Mouse (Mus musculus) heart, embryonic 12.5 days (tissue): ENCODE measurements at regions not wholly inside any gene's neighbourhood (a gene's known extent, or its start where the extent isn't known, plus 50 kb on each side); places are given as distances from the start of the nearest gene placed in this dataset.

Source experiments
- ATAC-seq: fragments of 200-750 bp; cut with Nextera tagmentation; 2 replicates; pipeline ENCODE4 v1.8.0; 2017; ENCODE audit warnings: moderate TSS enrichment, moderate library complexity; ENCODE audit not compliant: insufficient number of reproducible peaks, low FRiP score
- H3K27ac ChIP-seq: fragments of 300-500 bp; sonication (generic); 2 replicates; pipeline ENCODE4 v1.5.1; 2016; ENCODE audit warnings: mild to moderate bottlenecking, moderate library complexity; ENCODE audit not compliant: poor library complexity, severe bottlenecking
- H3K27me3 ChIP-seq: fragments of 300-500 bp; sonication (generic); replicated peaks from 2 replicates; pipeline ENCODE4 v1.6.1; 2016; ENCODE audit warnings: mild to moderate bottlenecking, moderate library complexity
- H3K36me3 ChIP-seq: fragments of 300-500 bp; sonication (generic); 2 replicates; pipeline ENCODE4 v1.6.1; 2016; ENCODE audit warnings: mild to moderate bottlenecking, moderate library complexity
- H3K4me1 ChIP-seq: fragments of 300-500 bp; sonication (generic); replicated peaks from 2 replicates; pipeline ENCODE4 v1.6.1; 2016; ENCODE audit warnings: mild to moderate bottlenecking
- H3K4me2 ChIP-seq: fragments of 300-500 bp; sonication (generic); 2 replicates; pipeline ENCODE4 v1.6.1; 2016; ENCODE audit warnings: mild to moderate bottlenecking, moderate library complexity
- H3K4me3 ChIP-seq: fragments of 300-500 bp; sonication (generic); 2 replicates; pipeline ENCODE4 v1.5.1; 2016; ENCODE audit warnings: mild to moderate bottlenecking
- H3K9ac ChIP-seq: fragments of 300-500 bp; sonication (generic); 2 replicates; pipeline ENCODE4 v1.6.1; 2016; ENCODE audit warnings: mild to moderate bottlenecking, moderate library complexity
- H3K9me3 ChIP-seq: fragments of 300-500 bp; sonication (generic); replicated peaks from 2 replicates; pipeline ENCODE4 v1.6.1; 2016; ENCODE audit warnings: mild to moderate bottlenecking, moderate library complexity
- whole genome bisulfite sequencing: fragments of 180-500 bp; shearing (Covaris S2); methylation state at CpG from one replicate; pipeline ENCODE4 v1.1.7; 2016; 5-methylcytosine and 5-hydroxymethylcytosine counted together

DNA sequence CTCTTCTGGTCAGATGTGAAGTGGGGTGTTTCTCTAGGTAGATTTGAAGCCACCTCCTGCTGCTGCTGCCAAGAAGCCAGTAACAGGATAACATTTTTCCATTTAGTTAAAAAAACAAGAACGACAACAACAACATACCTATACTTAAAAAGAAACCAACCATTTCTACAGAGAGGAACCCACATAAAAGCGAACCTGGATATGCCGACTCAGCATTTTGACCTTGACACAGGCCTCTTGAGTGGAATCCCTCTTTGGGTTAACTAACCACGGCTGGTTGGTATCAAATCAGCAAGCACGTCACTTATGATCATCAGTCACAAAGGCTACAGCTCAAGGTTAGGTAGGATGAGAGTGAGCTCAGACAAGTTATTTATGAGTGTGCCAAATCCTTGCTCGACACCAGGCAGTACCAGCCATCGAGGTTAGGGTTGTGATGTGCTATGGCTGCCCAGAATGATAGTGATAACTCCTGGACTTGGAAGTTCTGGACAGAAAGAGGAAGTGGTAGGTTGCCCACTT, 269.7 kb downstream of the Cbln1 start:
- H3K27ac ChIP-seq, result no peak overlapping the region
- no peak for ATAC-seq
- H3K4me2 ChIP-seq, result no peak overlapping the region
- H3K4me3 ChIP-seq, result no peak overlapping the region
- no peaks in the 10 kb centered on the region for H3K36me3 ChIP-seq
- no peak overlapping the region for H3K9ac ChIP-seq
- H3K4me1 ChIP-seq, result peaks cover 22% of the 10 kb centered on the region
- no peaks in the 10 kb centered on the region for H3K27me3 ChIP-seq
- 79% methylated on average over 7 of the region's 7 CpGs for WGBS
- no peaks in the 10 kb centered on the region for H3K9me3 ChIP-seq

DNA sequence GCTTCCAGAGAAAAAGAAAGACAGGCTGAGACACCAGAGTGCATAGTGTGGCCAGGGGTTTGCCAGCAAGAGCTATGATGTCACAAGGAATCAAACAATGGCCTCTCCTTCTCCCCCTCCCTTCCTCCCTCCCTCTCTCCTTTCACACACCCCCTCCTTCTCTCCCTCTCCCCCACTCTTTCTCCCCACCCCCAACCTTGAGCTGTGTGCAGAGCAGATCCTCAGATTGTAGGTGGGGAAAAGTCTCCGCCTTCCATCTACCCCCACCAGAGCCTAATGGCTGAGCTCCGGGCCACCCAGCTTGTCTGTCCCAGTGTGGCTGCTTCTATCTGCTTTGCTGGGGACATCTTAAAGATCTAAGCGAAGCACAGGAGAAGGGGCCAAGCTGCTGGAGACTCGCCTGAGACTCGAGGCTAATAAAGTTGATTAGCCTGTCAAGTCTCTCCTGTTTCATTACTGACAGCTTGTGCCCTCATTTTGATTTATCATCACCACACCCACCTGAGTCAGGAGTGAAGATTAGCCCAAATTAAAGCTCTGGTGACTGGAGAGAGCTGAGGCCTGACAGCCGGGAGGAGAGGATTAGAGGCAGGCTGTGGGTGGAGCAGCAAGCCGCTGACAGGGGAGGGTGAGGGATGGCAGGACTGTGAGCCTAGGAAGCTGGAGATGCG, 272.8 kb downstream of the Cbln1 start:
- 3% methylated on average over 8 of the region's 8 CpGs for WGBS
- Histone ChIP-seq H3K36me3 (no peaks in the 10 kb centered on the region), H3K4me1 (peaks cover 24% of the 10 kb centered on the region), H3K4me2 (peak overlapping the region; percentile 7), H3K27me3 (no peaks in the 10 kb centered on the region), H3K9me3 (no peaks in the 10 kb centered on the region), H3K4me3 (no peak overlapping the region), H3K9ac (no peak overlapping the region), H3K27ac (no peak overlapping the region)
- ATAC-seq, result no peak; the same call in 1 of the 2 replicates

DNA sequence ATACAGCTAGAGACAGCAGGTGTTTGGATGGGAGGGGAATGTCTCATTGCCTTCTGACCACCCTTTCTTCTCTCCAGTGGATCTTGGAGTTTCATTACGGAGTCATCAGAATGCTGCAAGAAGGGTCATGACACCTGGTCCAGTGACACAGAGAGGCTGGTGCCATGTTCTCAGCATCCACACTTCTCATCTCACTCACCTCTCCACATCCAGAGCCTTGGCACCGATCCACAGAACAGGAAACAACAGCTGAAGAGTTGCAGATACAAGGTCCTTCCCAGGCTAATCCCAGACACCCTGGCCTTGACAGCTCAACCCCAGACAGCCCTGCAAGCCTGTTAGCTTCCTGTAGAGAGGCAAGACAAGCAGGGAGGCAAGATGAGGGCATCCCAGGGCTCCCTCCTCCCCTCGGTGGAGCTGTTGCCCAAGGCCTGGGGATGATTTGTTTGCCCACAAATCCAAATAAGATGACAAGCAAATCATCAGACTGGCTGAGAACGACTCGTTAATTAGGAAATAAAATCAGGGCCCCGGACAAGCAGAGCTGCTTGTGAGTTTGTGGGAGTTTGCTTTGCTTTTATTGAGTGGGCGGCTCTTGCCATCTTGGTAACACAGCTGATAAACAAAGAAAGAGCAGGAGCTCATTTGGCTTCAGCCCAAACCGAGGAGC, 274.4 kb downstream of the Cbln1 start:
- no peaks in the 10 kb centered on the region for H3K9me3 ChIP-seq
- H3K4me1 ChIP-seq, result peaks cover 24% of the 10 kb centered on the region
- H3K9ac ChIP-seq, result no peak overlapping the region
- ATAC-seq, result no peak
- no peaks in the 10 kb centered on the region for H3K27me3 ChIP-seq
- no peak overlapping the region for H3K4me3 ChIP-seq
- H3K27ac ChIP-seq, result no peak overlapping the region
- no peaks in the 10 kb centered on the region for H3K36me3 ChIP-seq
- no peak overlapping the region for H3K4me2 ChIP-seq
- WGBS, result 36% methylated on average over 8 of the region's 8 CpGs

DNA sequence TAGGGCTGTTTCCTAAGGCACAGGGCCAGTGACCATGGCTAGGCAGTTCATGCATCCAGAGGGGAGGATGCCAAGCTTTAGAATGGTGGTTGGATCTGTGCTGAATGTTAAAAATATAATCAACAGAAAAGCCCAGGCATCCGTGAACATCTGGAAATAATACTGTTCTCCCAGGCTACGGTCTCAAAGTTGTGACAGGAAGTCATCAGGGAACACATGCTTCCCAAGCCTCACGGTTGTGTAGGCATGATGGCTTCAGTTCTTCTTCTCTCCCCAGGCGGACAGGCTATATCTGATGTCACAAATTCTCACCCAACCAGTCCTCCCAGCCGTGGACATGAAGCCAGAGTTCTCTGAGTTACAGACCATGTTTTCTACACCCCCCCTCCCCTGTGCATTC, 275.4 kb downstream of the Cbln1 start:
- Histone ChIP-seq H3K36me3 (no peaks in the 10 kb centered on the region), H3K4me2 (no peak overlapping the region), H3K4me3 (no peak overlapping the region), H3K27me3 (no peaks in the 10 kb centered on the region), H3K4me1 (peaks cover 24% of the 10 kb centered on the region), H3K9ac (no peak overlapping the region), H3K27ac (no peak overlapping the region), H3K9me3 (no peaks in the 10 kb centered on the region)
- no peak for ATAC-seq
- 50% methylated on average over 5 of the region's 5 CpGs for WGBS

DNA sequence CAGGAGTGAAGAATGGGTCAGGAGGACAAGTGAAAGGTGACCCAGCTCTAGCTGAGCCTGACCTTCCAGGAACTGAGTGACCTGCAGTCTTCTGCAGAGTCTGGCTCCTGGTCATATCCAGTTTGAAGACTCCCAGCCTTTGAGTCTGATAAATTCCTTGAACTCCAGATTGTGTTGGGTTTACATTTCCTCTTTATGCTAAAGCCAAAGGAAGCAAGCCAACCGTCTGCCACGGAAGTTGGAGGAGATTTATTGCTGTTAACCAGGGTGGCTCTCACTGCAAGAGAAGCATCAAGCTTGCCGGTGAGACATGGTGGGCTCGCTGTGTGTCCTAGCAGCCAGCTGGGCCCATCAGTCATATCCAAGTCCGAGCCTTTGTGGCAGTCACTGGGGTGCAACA, 276.4 kb downstream of the Cbln1 start:
- no peak overlapping the region for H3K4me2 ChIP-seq
- ATAC-seq, result no peak
- no peaks in the 10 kb centered on the region for H3K27me3 ChIP-seq
- H3K36me3 ChIP-seq, result no peaks in the 10 kb centered on the region
- no peak overlapping the region for H3K4me3 ChIP-seq
- no peak overlapping the region for H3K27ac ChIP-seq
- H3K9ac ChIP-seq, result no peak overlapping the region
- 61% methylated on average over 5 of the region's 5 CpGs for WGBS
- H3K9me3 ChIP-seq, result no peaks in the 10 kb centered on the region
- peaks cover 24% of the 10 kb centered on the region for H3K4me1 ChIP-seq

DNA sequence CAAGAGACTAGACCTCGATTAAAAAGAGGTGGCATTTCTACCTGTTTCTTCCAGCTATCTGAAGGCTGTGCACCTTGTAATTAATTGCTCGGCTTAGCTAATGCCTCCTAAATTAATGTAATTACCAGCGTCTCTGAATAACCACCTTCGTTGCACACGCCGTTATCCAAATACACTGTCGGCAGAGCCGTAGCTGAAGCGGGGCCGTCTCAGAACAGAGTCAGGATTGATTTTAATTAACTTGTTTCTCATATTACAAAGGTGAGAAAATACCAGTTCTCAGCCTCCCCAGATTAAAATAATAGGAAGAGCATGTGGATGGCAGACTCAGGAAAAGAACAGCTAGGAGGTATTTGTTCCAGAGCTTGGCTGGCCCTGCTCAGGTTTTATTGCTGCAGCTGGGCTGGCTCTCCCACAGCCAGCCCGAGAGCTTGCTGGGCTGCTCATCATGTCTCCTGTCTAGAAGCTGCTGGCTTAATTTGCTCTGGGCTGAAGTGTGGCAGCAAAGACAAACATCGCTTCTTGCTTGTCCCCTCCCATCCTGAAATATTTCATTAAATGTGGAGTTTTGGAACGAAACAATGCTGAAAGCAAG, 282.5 kb downstream of the Cbln1 start:
- H3K9ac ChIP-seq, result no peak overlapping the region
- no peak overlapping the region for H3K4me2 ChIP-seq
- H3K36me3 ChIP-seq, result no peaks in the 10 kb centered on the region
- H3K4me1 ChIP-seq, result no peaks in the 10 kb centered on the region
- no peak overlapping the region for H3K27ac ChIP-seq
- WGBS, result 86% methylated on average over 13 of the region's 13 CpGs
- H3K9me3 ChIP-seq, result peaks cover 7% of the 10 kb centered on the region
- H3K4me3 ChIP-seq, result no peak overlapping the region
- no peaks in the 10 kb centered on the region for H3K27me3 ChIP-seq
- no peak for ATAC-seq

DNA sequence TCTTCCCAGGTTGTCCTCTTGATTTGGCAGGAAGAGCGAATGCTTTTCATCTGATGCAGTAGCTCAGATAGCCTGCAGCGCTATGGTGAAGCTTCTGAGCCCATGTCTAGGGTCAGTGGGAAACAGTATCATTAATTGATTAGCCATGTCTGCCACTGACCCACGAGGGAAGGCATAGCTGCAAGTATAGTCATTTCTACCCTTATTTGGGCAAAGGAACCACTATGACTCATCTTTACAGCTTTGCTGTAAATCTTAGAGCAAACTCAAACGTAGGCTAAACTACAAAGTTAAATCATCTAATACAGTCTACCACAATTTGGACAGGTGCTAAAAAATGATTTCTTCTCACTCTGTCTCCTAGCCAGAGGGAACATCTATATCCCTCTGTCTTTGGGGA, 289.5 kb downstream of the Cbln1 start:
- Histone ChIP-seq H3K9me3 (no peaks in the 10 kb centered on the region), H3K4me1 (no peaks in the 10 kb centered on the region), H3K9ac (no peak overlapping the region), H3K4me3 (no peak overlapping the region), H3K27me3 (no peaks in the 10 kb centered on the region), H3K4me2 (no peak overlapping the region), H3K36me3 (no peaks in the 10 kb centered on the region), H3K27ac (no peak overlapping the region)
- ATAC-seq, result no peak
- WGBS, result 59% methylated on average over 4 of the region's 4 CpGs

DNA sequence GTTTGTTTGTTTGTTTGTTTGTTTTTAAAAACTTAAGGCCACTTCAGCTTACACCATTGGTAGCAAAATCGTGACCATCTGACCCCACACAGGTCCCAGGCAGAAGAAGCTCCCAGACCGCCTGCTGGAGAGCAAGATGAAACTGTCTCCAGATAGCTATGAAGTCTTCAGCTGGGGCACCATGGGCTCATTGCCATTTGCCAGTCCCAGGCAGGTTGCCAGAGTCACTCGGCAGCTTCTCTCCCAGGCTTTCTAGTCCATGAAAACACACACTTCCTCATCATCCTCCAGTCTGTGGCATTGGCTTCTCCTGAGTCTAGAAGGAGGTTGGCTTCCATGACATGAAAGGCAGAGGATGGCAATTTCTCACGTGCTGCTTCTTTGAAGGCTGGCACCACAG, 293.5 kb upstream of the N4bp1 start:
- no peaks in the 10 kb centered on the region for H3K4me1 ChIP-seq
- 74% methylated on average over 4 of the region's 4 CpGs for WGBS
- no peak overlapping the region for H3K9ac ChIP-seq
- no peaks in the 10 kb centered on the region for H3K27me3 ChIP-seq
- no peaks in the 10 kb centered on the region for H3K36me3 ChIP-seq
- H3K27ac ChIP-seq, result no peak overlapping the region
- H3K4me3 ChIP-seq, result no peak overlapping the region
- no peak for ATAC-seq
- H3K9me3 ChIP-seq, result no peaks in the 10 kb centered on the region
- no peak overlapping the region for H3K4me2 ChIP-seq

DNA sequence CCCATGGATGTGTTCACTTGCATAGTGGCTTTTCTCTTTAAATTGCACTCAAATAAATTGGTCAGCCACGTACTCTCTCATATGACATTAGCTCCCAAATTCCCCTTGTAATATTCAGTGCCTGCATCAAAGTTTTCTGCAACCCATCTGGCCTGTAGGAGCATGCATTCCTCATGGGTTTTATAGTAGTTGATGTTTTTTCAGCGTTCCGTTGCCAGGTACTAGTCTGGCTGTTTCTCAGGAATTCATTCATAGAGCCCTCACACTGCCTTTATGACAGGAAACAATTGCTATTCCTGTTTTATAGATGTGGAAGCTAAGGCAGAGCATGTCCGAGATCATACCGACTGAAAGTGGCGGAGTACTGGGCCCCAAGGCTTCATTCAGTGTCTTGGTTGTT, 292.6 kb upstream of the N4bp1 start:
- ATAC-seq, result no peak
- no peaks in the 10 kb centered on the region for H3K9me3 ChIP-seq
- H3K27me3 ChIP-seq, result no peaks in the 10 kb centered on the region
- H3K4me3 ChIP-seq, result no peak overlapping the region
- H3K4me1 ChIP-seq, result no peaks in the 10 kb centered on the region
- no peak overlapping the region for H3K9ac ChIP-seq
- no peak overlapping the region for H3K27ac ChIP-seq
- 84% methylated on average over 6 of the region's 6 CpGs for WGBS
- H3K36me3 ChIP-seq, result no peaks in the 10 kb centered on the region
- no peak overlapping the region for H3K4me2 ChIP-seq

DNA sequence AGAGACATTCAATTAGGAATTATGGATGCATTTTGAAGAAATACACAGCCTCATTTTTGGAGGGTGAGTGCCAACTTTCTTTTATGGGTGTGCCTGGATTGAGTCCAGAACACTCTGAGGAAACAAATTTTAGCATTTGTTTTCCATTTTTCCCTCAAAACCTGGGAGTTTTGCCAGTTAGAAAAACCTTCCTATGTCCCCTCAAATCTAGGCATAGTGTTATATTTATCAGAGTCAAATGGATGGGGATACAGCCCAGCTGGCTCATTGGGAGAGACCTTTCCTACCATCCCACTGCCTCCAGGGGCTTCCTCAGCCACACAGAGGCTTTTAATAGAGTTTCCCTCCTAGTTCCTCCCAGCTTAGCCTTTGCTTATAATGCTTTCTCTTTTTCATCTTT, 290.0 kb upstream of the N4bp1 start:
- Histone ChIP-seq H3K27ac (no peak overlapping the region), H3K36me3 (no peaks in the 10 kb centered on the region), H3K27me3 (no peaks in the 10 kb centered on the region), H3K4me3 (no peak overlapping the region), H3K9me3 (no peaks in the 10 kb centered on the region), H3K9ac (no peak overlapping the region), H3K4me2 (no peak overlapping the region), H3K4me1 (no peaks in the 10 kb centered on the region)
- ATAC-seq, result no peak

DNA sequence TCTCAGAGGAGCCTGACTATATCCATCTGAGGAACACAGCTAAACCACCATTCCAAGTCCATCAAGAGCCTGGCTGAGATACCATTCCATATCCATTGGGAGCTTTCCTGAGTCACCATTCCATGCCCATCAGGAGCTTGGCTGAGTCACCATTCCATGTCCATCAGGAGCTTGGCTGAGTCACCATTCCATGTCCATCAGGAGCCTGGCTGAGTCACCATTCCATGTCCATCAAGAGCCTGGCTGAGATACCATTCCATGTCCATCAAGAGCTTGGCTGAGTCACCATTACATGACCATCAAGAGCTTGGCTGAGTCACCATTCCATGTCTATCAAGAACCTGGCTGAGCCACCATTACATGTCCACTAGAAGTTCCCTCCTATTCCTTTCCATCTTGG, 288.7 kb upstream of the N4bp1 start:
- no peaks in the 10 kb centered on the region for H3K36me3 ChIP-seq
- H3K9ac ChIP-seq, result no peak overlapping the region
- no peaks in the 10 kb centered on the region for H3K27me3 ChIP-seq
- no peaks in the 10 kb centered on the region for H3K4me1 ChIP-seq
- H3K4me3 ChIP-seq, result no peak overlapping the region
- no peak for ATAC-seq
- no peak overlapping the region for H3K4me2 ChIP-seq
- H3K27ac ChIP-seq, result no peak overlapping the region
- no peaks in the 10 kb centered on the region for H3K9me3 ChIP-seq
